Mouse (Mus musculus) neutrophil, adult 83 days (primary cell): ENCODE data around the gene Olfr317. TPM values are rescaled to one million over a fixed set of nuclear protein-coding genes. Genes with fewer than 3 reads are reported as not detected.

Source experiments
- total RNA-seq, 2 experiments: library from RNA; stranded (reverse); gene quantifications; one replicate each; pipeline ENCODE4 v1.2.4; 2023

Olfr317 gene
- not detected for total RNA-seq

GRCm38 (mm10) chr11:58738792-58739262 lies at the start of gene Olfr317:
Gene Olfr317 (minus strand): TSS chr11:58739212.

DNA sequence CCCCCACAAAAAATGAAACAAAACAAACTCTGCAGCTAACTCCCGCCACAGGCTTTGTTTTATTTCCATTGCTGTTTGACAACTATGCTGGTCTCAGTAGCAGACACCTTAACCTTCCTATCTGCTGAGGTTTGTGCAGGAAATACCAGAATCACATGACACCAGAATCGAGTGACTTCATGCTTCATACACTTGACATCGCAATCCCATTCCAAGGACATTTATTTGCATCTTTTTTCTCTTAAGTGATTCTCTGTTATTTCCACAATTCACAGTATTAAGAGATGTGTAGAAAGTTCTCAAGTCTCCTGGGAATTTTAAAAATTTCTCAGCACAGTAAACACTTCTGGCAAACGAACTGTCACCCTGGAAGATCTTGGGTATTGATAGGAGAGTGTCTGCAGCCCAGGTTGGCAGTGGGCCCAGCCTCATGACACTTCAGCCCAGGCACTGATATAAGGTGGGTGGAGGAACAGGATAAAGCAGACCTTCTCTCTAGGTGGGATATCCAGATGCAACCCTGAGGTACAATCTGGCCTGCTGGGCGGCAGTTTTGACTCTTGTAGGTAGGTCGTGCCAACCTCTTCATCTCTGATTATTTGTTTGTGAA lies 43.6 kb upstream of the Olfr317 start, which contains the start of gene Olfr314:
Gene Olfr314, plus strand, starts transcription at position 473 of the 610 bp plus-strand sequence.

DNA sequence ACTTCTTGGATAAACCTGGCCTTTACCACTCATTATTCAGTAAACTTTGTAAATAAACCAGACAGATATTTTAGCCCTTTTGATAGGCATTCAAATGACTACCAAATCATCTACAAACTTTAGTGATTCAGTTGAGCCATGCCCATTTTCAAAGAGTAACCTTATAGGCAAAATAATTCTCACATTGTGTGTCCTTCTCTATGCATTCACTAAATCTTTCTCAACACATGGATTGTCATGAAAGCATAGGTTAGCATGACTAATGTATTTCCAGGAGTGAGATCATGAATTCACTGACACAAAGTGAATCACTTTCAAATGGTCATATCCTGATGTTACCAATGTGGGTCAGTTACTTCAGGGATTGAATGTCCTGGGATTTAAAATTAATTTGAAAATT lies 33.9 kb upstream of the Olfr317 start, which contains the start of gene Olfr315:
Gene Olfr315, plus strand, starts transcription at position 301 of the 400 bp plus-strand sequence.

GRCm38 (mm10) chr11:58752434-58752833 lies 13.4 kb upstream of the Olfr317 start, which contains the start of gene Olfr316:
Gene Olfr316 (plus strand): TSS chr11:58752734.

DNA sequence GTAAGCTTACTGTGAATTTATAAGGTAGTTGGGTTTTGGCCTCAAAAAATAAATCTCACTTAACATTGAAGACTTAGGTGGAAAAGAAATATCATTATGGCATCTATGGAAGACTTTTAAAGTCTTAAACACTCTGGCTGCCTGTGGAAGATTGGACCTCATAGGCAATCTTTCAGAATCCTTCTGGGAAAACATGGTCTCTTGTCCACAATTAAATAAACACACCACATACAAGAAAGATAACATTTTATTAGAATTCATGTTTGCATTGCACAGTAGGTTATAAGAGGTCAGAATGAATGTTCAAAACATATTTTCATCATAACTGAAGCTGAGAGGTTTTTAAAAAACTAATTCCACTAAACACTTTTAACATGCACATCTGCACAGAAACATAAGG lies 15.1 kb downstream of the Olfr317 start, which contains the start of gene Olfr318:
Gene Olfr318, minus strand, starts transcription at position 101 of the 400 bp plus-strand sequence.

GRCm38 (mm10) chr11:58698862-58699261 lies 40.1 kb downstream of the Olfr317 start, which contains the start of gene Olfr319:
Gene Olfr319 (plus strand): TSS chr11:58699162.

Other genes starting within 250 kb of the Olfr317 start
- gene Olfr332, start 246.7 kb downstream of the Olfr317 start, total RNA-seq = not detected
- not detected for gene Olfr331, start 236.6 kb downstream of the Olfr317 start, total RNA-seq
- gene Olfr330, start 204.4 kb downstream of the Olfr317 start, total RNA-seq = not detected
- gene Olfr329-ps, start 192.8 kb downstream of the Olfr317 start, total RNA-seq = not detected
- under 1 TPM in 1 of 2 experiments, not detected in 1; 0.15 TPM for gene Olfr328, start 183.6 kb downstream of the Olfr317 start, total RNA-seq
- gene Olfr224, start 168.7 kb downstream of the Olfr317 start, total RNA-seq = not detected
- gene Olfr325, start 161.5 kb downstream of the Olfr317 start, total RNA-seq = not detected
- not detected for gene Olfr324, start 144.1 kb downstream of the Olfr317 start, total RNA-seq
- gene 2210407C18Rik, start 123.1 kb downstream of the Olfr317 start, total RNA-seq = not detected
- gene Olfr323, start 108.7 kb downstream of the Olfr317 start, total RNA-seq = not detected
- gene Trim58, start 98.7 kb downstream of the Olfr317 start, total RNA-seq = 1 to 10 TPM; 1.4 to 2.2 TPM
- gene Olfr322, start 80.4 kb downstream of the Olfr317 start, total RNA-seq = under 1 TPM in 1 of 2 experiments, not detected in 1; 0.11 TPM
- gene Olfr320, start 58.1 kb downstream of the Olfr317 start, total RNA-seq = not detected
- not detected for gene Olfr319, start 40.0 kb downstream of the Olfr317 start, total RNA-seq
- under 1 TPM; 0.15 TPM for gene Olfr318, start 15.2 kb downstream of the Olfr317 start, total RNA-seq
- not detected for gene Olfr316, start 13.5 kb upstream of the Olfr317 start, total RNA-seq
- gene Olfr315, start 34.0 kb upstream of the Olfr317 start, total RNA-seq = not detected
- gene Olfr314, start 43.7 kb upstream of the Olfr317 start, total RNA-seq = not detected
- gene Fam183b, start 62.7 kb upstream of the Olfr317 start, total RNA-seq = not detected
- gene Olfr313, start 75.8 kb upstream of the Olfr317 start, total RNA-seq = not detected
- not detected for gene Olfr312, start 90.0 kb upstream of the Olfr317 start, total RNA-seq
- gene Olfr311, start 100.0 kb upstream of the Olfr317 start, total RNA-seq = not detected
- 1 to 10 TPM; 1.4 to 2.1 TPM for gene Gm12258, start 107.9 kb upstream of the Olfr317 start, total RNA-seq
- gene 2810021J22Rik, start 128.0 kb upstream of the Olfr317 start, total RNA-seq = 1 to 10 TPM; 2.7 to 4.3 TPM
- 1 to 10 TPM; 5.1 to 5.8 TPM for gene Zfp39, start 165.0 kb upstream of the Olfr317 start, total RNA-seq
- gene Btnl10, start 178.7 kb upstream of the Olfr317 start, total RNA-seq = 10 to 100 TPM; 11.5 to 17.4 TPM
- 10 to 100 TPM; 55.9 to 58.3 TPM for gene Rnf187, start 199.7 kb upstream of the Olfr317 start, total RNA-seq
- gene Hist3h2ba, start 209.7 kb upstream of the Olfr317 start, total RNA-seq = 10 to 100 TPM; 30.3 to 38.9 TPM
- gene Hist3h2a, start 215.5 kb upstream of the Olfr317 start, total RNA-seq = 10 to 100 TPM; 68.3 to 79.0 TPM
- gene Trim17, start 215.5 kb upstream of the Olfr317 start, total RNA-seq = not detected
- 10 to 100 TPM; 59.7 to 67.0 TPM for gene Trim11, start 238.9 kb upstream of the Olfr317 start, total RNA-seq